Mouse (Mus musculus) stomach, postnatal 0 days (tissue): ENCODE measurements at regions not wholly inside any gene's neighbourhood (a gene's known extent, or its start where the extent isn't known, plus 50 kb on each side); places are given as distances from the start of the nearest gene placed in this dataset.

ENCODE experiments used
- CTCF ChIP-seq: IDR thresholded peaks from 2 replicates; pipeline ENCODE4 v1.5.1; 2016; ENCODE audit warnings: antibody characterized with exemption, low read depth, mild to moderate bottlenecking, moderate library complexity
- EP300 ChIP-seq: optimal IDR thresholded peaks from 2 replicates; pipeline ENCODE3; 2016; ENCODE audit warnings: antibody characterized with exemption

GRCm38 (mm10) chr9:41808791-41809190, 315.3 kb downstream of the Sorl1 start:
- no peak for TF ChIP-seq CTCF
- TF ChIP-seq EP300: no peak
